Mouse (Mus musculus): ENCODE measurements around the gene Flrt3. TPM values are rescaled to one million over a fixed set of nuclear protein-coding genes. Genes with fewer than 3 reads are reported as not detected.
A peak's percentile ranks its signal among the peaks of the same experiment; 100 is the strongest.

Flrt3 gene
- polyA plus RNA-seq, 1 experiment from 2014 or later = 72.8 TPM

DNA sequence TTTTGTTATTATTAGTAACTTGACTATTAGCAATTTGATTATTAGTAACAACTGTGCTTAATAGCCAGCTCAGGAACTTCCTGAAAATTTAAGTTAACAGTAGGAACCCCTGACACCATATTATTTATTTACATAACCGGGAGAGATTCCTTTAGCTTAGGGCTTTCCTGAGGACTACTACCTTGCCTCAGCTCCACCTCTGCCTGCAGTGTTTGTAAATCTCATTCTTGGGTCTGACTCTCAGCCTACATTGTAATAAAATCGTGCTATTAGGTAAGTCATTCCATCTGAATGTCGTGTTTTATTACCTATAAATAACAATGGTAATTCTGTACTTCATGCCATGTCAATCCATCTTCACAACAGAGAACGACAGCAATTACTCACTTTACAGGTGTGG, 21.2 kb upstream of the Flrt3 start:
- no peaks in the 10 kb centered on the region for H3K9me3 ChIP-seq (ENCODE audit: control insufficient read depth, low read length)
- H3K4me3 ChIP-seq (ENCODE audit: low read depth, low read length) = no peak overlapping the region
- WGBS = 32% methylated on average over 4 of the region's 4 CpGs
- no peak overlapping the region for H3K4me2 ChIP-seq (ENCODE audit: low read depth, severe bottlenecking)
- H3K27me3 ChIP-seq (ENCODE audit: control insufficient read depth, insufficient read depth, low read length) = no peaks in the 10 kb centered on the region
- H3K27ac ChIP-seq (replicated peaks; ENCODE audit: low read depth, low read length) = no peak overlapping the region
- H3K4me1 ChIP-seq (ENCODE audit: control insufficient read depth, insufficient read depth, low read length) = no peaks in the 10 kb centered on the region
- ATAC-seq (ENCODE audit: insufficient number of reproducible peaks, low FRiP score, low TSS enrichment, low read depth) = no peak
- no peak for DNase-seq (ENCODE audit: low spot score)
- H3K9ac ChIP-seq (ENCODE audit: low read length) = no peak overlapping the region
- H3K36me3 ChIP-seq (ENCODE audit: control insufficient read depth, insufficient read depth, low read length) = no peaks in the 10 kb centered on the region

DNA sequence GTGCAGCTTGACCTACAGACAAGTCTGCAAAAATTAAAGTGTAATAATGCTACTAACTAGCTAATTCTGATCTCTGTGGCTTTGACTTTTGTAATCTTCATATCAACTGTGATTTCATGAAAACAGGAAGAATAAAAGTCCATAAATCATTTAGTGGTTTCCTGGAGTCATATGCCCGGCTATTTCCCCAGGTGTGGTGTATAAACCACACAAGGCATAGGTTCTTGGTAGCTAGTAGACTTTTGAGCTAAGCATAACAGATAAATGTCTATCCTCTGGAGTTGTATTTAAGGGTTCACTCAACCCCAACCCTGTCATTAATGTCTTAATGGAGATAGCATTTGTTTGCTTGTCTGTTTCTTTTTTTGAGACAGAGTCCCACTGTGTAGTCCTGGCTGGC, 20.1 kb upstream of the Flrt3 start:
- Histone ChIP-seq H3K27me3 (ENCODE audit: control insufficient read depth, insufficient read depth, low read length) (no peaks in the 10 kb centered on the region), H3K36me3 (ENCODE audit: control insufficient read depth, insufficient read depth, low read length) (no peaks in the 10 kb centered on the region)
- WGBS = 70% methylated on average over 1 of the region's 1 CpGs

DNA sequence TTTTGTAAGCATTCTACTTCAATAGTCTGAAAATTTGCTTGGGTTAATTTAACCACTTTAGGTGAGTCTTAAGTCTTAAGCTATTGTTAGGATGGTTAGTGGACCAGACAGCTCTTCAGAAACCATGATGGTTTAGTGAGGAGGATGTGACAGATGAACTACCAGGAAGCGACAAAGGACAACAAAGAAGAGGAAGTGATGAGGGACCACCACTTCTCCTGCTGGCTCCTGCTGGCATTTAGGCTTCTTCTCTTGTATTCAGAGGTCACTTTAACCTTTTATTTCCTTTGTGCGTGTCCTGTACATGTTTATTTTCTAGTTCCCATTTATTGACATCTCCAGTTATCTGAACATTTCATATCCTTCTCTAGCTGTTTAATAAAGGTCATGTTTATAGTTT, 19.6 kb upstream of the Flrt3 start:
- Histone ChIP-seq H3K9me3 (ENCODE audit: control insufficient read depth, low read length) (no peaks in the 10 kb centered on the region), H3K36me3 (ENCODE audit: control insufficient read depth, insufficient read depth, low read length) (no peaks in the 10 kb centered on the region), H3K9ac (ENCODE audit: low read length) (no peak overlapping the region), H3K4me2 (ENCODE audit: low read depth, severe bottlenecking) (no peak overlapping the region), H3K4me3 (ENCODE audit: low read depth, low read length) (no peak overlapping the region), H3K4me1 (ENCODE audit: control insufficient read depth, insufficient read depth, low read length) (no peaks in the 10 kb centered on the region), H3K27ac (replicated peaks; ENCODE audit: low read depth, low read length) (no peak overlapping the region), H3K27me3 (ENCODE audit: control insufficient read depth, insufficient read depth, low read length) (no peaks in the 10 kb centered on the region)
- no peak for ATAC-seq (ENCODE audit: insufficient number of reproducible peaks, low FRiP score, low TSS enrichment, low read depth)
- DNase-seq (ENCODE audit: low spot score) = no peak
- WGBS = 91% methylated on average over 2 of the region's 2 CpGs

More for the DNA sequence above, 20.1 kb upstream of the Flrt3 start:
- H3K4me1 ChIP-seq (ENCODE audit: control insufficient read depth, insufficient read depth, low read length) = no peaks in the 10 kb centered on the region
- no peaks in the 10 kb centered on the region for H3K9me3 ChIP-seq (ENCODE audit: control insufficient read depth, low read length)
- H3K27ac ChIP-seq (replicated peaks; ENCODE audit: low read depth, low read length) = no peak overlapping the region
- ATAC-seq (ENCODE audit: insufficient number of reproducible peaks, low FRiP score, low TSS enrichment, low read depth) (no peak), DNase-seq (ENCODE audit: low spot score) (no peak)
- H3K4me2 ChIP-seq (ENCODE audit: low read depth, severe bottlenecking) = no peak overlapping the region
- H3K4me3 ChIP-seq (ENCODE audit: low read depth, low read length) = no peak overlapping the region
- no peak overlapping the region for H3K9ac ChIP-seq (ENCODE audit: low read length)

DNA sequence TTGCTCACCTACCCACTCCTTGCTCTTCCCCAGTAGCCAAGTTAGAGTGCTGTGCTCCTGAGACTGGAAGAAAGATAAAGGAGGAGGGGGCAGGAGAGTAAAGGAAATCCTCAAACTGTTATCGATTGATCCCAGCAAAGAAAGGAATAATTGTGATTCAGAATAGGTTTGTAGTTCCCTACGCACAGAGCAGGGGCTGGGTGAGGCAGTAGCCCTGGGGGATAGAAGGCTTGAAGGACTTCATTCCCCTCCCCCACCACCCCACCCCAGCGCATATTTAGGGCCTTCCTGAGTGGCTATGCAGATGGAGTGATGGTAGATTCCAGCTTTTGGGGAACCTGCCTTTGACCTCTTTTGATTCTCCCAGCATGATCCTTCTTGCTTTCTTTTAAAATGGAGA, 5.5 kb upstream of the Flrt3 start:
- no peak overlapping the region for H3K4me2 ChIP-seq (ENCODE audit: low read depth, severe bottlenecking)
- ATAC-seq (ENCODE audit: insufficient number of reproducible peaks, low FRiP score, low TSS enrichment, low read depth) (no peak), DNase-seq (ENCODE audit: low spot score) (no peak)
- no peaks in the 10 kb centered on the region for H3K4me1 ChIP-seq (ENCODE audit: control insufficient read depth, insufficient read depth, low read length)
- no peaks in the 10 kb centered on the region for H3K27me3 ChIP-seq (ENCODE audit: control insufficient read depth, insufficient read depth, low read length)
- WGBS = 27% methylated on average over 3 of the region's 3 CpGs
- no peaks in the 10 kb centered on the region for H3K36me3 ChIP-seq (ENCODE audit: control insufficient read depth, insufficient read depth, low read length)
- no peak overlapping the region for H3K4me3 ChIP-seq (ENCODE audit: low read depth, low read length)
- no peak overlapping the region for H3K9ac ChIP-seq (ENCODE audit: low read length)
- H3K27ac ChIP-seq (replicated peaks; ENCODE audit: low read depth, low read length) = no peak overlapping the region
- H3K9me3 ChIP-seq (ENCODE audit: control insufficient read depth, low read length) = no peaks in the 10 kb centered on the region

DNA sequence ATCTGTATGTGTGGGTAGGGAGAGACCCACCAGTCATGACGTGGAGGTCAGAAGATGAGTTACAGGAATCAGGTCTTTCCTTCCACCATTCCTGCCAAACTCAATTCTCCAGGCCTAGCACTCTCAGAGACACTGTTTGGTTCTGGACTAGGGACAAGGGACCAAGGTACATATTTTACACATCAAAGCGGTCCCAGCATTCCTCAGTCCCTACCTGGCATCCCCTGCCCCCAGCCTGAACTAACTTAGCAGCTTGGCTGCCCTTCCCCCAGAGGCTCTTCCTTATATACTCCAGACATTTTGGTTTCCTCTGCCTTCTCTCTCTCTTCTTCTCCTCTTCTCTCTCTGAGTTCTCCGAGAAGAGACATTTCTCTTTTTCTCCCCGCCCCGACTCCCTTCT, 2.2 kb upstream of the Flrt3 start:
- no peaks in the 10 kb centered on the region for H3K4me1 ChIP-seq (ENCODE audit: control insufficient read depth, insufficient read depth, low read length)
- H3K27ac ChIP-seq (replicated peaks; ENCODE audit: low read depth, low read length) = no peak overlapping the region
- no peak overlapping the region for H3K4me2 ChIP-seq (ENCODE audit: low read depth, severe bottlenecking)
- no peak overlapping the region for H3K9ac ChIP-seq (ENCODE audit: low read length)
- H3K27me3 ChIP-seq (ENCODE audit: control insufficient read depth, insufficient read depth, low read length) = no peaks in the 10 kb centered on the region
- DNase-seq (ENCODE audit: low spot score) (no peak), ATAC-seq (ENCODE audit: insufficient number of reproducible peaks, low FRiP score, low TSS enrichment, low read depth) (no peak)
- H3K9me3 ChIP-seq (ENCODE audit: control insufficient read depth, low read length) = no peaks in the 10 kb centered on the region
- H3K4me3 ChIP-seq (ENCODE audit: low read depth, low read length) = no peak overlapping the region
- H3K36me3 ChIP-seq (ENCODE audit: control insufficient read depth, insufficient read depth, low read length) = no peaks in the 10 kb centered on the region
- 77% methylated on average over 5 of the region's 5 CpGs for WGBS

DNA sequence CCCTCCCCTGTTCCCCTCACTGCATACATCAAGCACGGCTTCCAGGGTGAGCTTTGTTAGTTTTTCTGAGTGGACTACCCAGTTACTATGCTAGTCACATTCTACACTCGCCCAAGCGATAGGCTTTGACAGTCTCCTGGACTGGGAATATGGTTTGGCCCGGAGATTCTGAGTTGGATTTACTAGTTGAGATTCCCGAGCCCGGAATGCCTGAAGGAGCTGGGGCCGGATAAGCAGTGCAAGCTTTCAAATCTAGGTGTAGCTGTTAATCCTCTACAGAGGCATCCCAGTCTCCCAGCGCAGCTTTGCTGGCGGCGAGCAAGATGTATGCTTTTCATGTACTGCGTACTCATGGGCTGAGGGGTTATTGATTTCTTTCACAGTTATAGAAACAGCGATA, 812 bp downstream of the Flrt3 start:
- Histone ChIP-seq H3K27ac (replicated peaks; ENCODE audit: low read depth, low read length) (peak overlapping the region; percentile 24), H3K36me3 (ENCODE audit: control insufficient read depth, insufficient read depth, low read length) (no peaks in the 10 kb centered on the region), H3K27me3 (ENCODE audit: control insufficient read depth, insufficient read depth, low read length) (no peaks in the 10 kb centered on the region), H3K9me3 (ENCODE audit: control insufficient read depth, low read length) (no peaks in the 10 kb centered on the region), H3K4me3 (ENCODE audit: low read depth, low read length) (peak overlapping the region; percentile 49), H3K9ac (ENCODE audit: low read length) (peak overlapping the region; percentile 58), H3K4me1 (ENCODE audit: control insufficient read depth, insufficient read depth, low read length) (peaks cover 9% of the 10 kb centered on the region), H3K4me2 (ENCODE audit: low read depth, severe bottlenecking) (peak overlapping the region; percentile 54)
- ATAC-seq (ENCODE audit: insufficient number of reproducible peaks, low FRiP score, low TSS enrichment, low read depth) (no peak), DNase-seq (ENCODE audit: low spot score) (peak; percentile 75)
- WGBS = under 1% methylated on average over 12 of the region's 12 CpGs

DNA sequence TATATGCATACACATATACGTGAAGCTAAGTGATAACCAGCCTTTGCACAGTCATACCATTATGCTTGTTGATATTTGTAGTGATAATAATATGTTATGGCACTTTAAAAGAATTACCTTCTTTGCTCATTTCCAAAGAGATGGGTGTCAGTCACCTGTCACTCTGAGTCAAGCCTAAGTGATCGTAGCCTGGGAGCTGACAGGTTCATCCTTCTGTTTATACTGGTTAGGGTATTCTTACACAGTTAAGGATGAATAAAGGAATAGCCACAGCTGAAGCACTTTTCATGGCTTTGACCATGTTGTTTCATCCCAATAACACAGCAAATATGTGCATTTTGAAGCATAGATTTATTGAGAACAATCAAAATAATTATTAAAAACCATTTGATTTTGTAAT, 1.5 kb downstream of the Flrt3 start:
- DNase-seq (ENCODE audit: low spot score) (no peak), ATAC-seq (ENCODE audit: insufficient number of reproducible peaks, low FRiP score, low TSS enrichment, low read depth) (no peak)
- WGBS = 40% methylated on average over 2 of the region's 2 CpGs
- no peaks in the 10 kb centered on the region for H3K9me3 ChIP-seq (ENCODE audit: control insufficient read depth, low read length)
- H3K36me3 ChIP-seq (ENCODE audit: control insufficient read depth, insufficient read depth, low read length) = no peaks in the 10 kb centered on the region
- peak overlapping the region; percentile 49 for H3K4me3 ChIP-seq (ENCODE audit: low read depth, low read length)
- no peak overlapping the region for H3K9ac ChIP-seq (ENCODE audit: low read length)
- H3K27ac ChIP-seq (replicated peaks; ENCODE audit: low read depth, low read length) = no peak overlapping the region
- peak overlapping the region; percentile 54 for H3K4me2 ChIP-seq (ENCODE audit: low read depth, severe bottlenecking)
- peaks cover 9% of the 10 kb centered on the region for H3K4me1 ChIP-seq (ENCODE audit: control insufficient read depth, insufficient read depth, low read length)
- no peaks in the 10 kb centered on the region for H3K27me3 ChIP-seq (ENCODE audit: control insufficient read depth, insufficient read depth, low read length)

DNA sequence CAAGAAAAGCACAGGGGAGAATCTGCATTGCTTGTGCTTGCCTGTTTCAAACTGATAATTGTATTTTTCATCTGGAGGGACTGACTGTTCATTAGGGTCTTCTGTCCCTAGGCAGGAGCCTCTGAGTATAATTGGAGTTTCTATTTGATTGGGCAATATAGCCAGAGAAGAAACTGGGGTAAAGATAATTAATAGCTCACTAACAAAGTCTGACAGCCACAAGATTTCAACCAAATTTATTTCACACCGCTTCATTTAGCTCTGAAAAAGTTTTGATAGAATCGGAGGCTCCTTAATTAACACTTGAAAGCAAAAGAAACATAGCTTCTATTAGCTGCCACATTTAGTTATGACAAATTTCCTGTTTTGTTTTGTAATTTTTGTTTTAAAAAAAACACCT, 2.2 kb downstream of the Flrt3 start:
- 13% methylated on average over 2 of the region's 2 CpGs for WGBS
- no peak for DNase-seq (ENCODE audit: low spot score)
- Histone ChIP-seq H3K27me3 (ENCODE audit: control insufficient read depth, insufficient read depth, low read length) (no peaks in the 10 kb centered on the region), H3K9me3 (ENCODE audit: control insufficient read depth, low read length) (no peaks in the 10 kb centered on the region), H3K4me3 (ENCODE audit: low read depth, low read length) (peak overlapping the region; percentile 25), H3K36me3 (ENCODE audit: control insufficient read depth, insufficient read depth, low read length) (no peaks in the 10 kb centered on the region), H3K4me1 (ENCODE audit: control insufficient read depth, insufficient read depth, low read length) (peaks cover 13% of the 10 kb centered on the region), H3K9ac (ENCODE audit: low read length) (peak overlapping the region; percentile 38; the same call in 1 of the 2 replicates), H3K27ac (replicated peaks; ENCODE audit: low read depth, low read length) (no peak overlapping the region; the same call in 1 of the 2 replicates), H3K4me2 (ENCODE audit: low read depth, severe bottlenecking) (peak overlapping the region; percentile 43)
- no peak for ATAC-seq (ENCODE audit: insufficient number of reproducible peaks, low FRiP score, low TSS enrichment, low read depth)

DNA sequence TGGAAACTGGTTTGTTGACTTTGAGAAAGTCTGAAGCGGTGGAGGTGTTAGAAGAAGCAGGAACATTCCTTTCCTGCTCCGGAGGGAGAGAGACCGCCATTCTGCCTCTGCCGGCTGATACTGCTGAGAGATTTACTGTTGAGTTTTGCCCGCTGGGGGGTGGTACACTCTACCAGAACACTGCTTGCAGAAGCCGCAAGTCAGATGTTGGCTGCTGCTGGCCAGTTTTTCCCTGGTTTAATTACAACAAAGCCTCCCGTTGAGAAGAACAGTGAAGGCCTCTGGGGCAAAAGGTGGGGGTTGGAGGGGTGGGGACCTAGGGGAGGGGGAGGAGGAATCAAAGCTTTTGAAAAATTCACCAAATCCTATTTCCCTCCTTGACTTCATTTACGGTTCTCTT, 3.0 kb downstream of the Flrt3 start:
- Histone ChIP-seq H3K27me3 (ENCODE audit: control insufficient read depth, insufficient read depth, low read length) (no peaks in the 10 kb centered on the region), H3K4me1 (ENCODE audit: control insufficient read depth, insufficient read depth, low read length) (peaks cover 13% of the 10 kb centered on the region), H3K36me3 (ENCODE audit: control insufficient read depth, insufficient read depth, low read length) (no peaks in the 10 kb centered on the region), H3K9ac (ENCODE audit: low read length) (peak overlapping the region; percentile 28; the same call in 1 of the 2 replicates), H3K27ac (replicated peaks; ENCODE audit: low read depth, low read length) (no peak overlapping the region; the same call in 1 of the 2 replicates), H3K4me3 (ENCODE audit: low read depth, low read length) (peak overlapping the region; percentile 25), H3K4me2 (ENCODE audit: low read depth, severe bottlenecking) (peak overlapping the region; percentile 43), H3K9me3 (ENCODE audit: control insufficient read depth, low read length) (no peaks in the 10 kb centered on the region)
- peak; percentile 69 for ATAC-seq (ENCODE audit: insufficient number of reproducible peaks, low FRiP score, low TSS enrichment, low read depth)
- under 1% methylated on average over 8 of the region's 8 CpGs for WGBS
- peak; percentile 87 for DNase-seq (ENCODE audit: low spot score)
